Mouse (Mus musculus) kidney, adult 11 months (tissue): ENCODE measurements around the gene Slc6a9.

ENCODE experiments used
- DNase-seq: peaks from one replicate; pipeline ENCODE4 v3.0.0; 2022

The Slc6a9 gene

DNA sequence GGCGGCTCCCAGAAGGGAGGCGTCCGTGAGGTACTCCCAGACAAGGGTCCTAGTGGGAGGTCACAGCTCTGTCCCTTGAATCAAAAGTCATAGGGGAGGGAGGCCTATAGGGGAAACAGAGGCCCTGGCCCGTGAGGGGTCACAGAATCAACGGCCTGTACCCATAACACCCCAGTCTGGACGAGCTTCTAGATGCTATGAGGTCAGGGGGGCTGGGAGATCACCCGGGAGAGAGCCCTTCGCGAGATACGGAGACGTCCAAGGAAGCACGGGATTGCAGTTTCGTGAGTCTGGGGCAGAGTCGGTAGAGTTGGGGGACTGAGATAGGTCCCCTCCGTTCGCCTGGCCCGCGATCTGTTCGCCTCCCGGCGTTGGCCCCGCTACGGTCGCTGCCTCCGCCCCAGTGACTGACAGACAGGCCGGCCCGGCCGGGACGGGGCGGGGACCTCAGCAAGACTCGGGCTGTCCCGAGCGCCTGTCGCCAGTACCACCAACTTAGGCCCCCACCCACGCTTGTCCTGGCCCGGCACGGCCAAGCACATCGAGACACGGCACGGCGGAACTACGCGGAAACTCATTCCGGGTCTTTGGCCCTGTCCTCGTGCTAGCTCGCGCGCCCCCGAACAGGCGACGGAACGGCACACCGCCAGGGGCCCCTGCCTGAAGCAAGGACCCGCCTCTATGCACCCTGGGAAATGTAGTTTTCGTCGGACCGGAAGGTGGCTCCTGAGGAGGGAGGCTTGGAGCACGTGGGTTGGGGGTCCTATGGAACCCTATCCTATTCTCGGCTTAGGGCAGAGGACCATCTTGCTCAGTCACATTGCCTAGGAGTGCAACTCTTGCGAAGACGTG lies 80.5 kb downstream of the Slc6a9 start, which contains the start of gene Ipo13:
TSS of gene Ipo13 (minus strand) at position 409 of the 852 bp plus-strand sequence.
- peak; percentile 92 for DNase-seq

DNA sequence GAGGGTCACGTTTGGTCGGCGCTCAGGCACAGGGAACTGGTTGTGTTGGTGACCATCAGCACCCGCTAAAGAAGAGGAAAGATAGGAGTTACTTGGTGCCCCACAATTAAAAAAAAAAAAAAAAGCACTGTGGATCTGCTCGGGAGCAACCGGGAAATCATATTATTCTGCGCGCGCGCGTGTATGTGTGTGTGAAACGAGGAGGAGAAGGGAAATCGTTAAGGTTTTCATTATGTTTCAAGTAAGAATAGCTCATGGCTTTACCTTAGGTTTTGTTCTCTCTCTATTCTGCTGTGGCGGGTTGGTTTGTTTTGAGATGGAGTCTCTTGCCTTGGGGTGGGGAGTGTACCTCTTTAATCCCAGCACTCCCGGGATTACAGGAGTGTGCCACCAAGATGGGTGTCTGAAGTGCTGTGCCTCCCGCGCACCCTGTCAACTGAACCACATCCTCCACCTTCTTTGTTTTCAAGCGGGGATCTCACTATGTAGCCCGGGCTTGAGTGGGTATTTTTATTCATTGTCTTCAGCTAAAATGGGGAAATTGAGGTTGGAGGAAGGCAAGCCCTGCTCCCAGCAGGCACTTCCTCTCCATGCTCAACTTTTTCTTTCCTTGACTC lies 81.3 kb downstream of the Slc6a9 start:
- no peak for DNase-seq

DNA sequence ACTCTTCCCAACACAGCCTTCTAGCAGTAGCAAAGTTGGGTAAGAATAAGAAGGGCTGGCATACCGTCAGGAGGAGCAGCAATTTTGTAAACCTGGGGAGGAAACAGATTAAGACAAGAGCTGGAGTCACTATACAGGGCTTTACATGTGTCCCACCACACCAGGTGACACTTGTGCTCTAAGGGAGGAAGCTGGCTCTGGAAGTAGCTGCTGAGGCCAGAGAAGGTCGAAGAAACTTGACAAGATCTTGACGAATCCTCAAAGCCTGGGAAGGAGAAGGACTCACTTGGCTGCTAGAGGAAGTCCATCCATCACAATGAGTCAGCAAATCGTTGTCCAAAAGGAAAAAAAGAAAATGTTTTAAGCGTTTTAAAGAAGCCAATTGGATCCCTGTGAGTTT lies 82.1 kb downstream of the Slc6a9 start:
- DNase-seq: no peak

DNA sequence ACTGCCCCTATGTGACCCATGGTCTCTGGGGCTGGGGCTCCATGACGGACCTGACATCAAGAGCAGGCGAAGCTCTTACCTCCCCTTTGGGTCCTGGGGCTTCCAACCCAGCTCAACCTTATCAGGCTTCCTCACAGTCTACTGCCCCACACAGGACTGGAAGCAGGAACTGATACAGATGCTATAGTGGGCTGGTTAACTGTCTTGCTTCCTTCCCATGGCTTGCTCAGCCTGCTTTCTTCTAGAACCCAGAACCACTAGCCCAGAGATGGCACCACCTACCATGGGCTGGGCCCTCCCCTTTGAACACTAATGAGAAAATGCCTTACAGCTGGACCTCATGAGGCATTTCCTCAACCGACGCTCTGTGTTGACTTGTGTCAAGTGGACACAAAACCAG lies 83.1 kb downstream of the Slc6a9 start:
- DNase-seq: no peak

DNA sequence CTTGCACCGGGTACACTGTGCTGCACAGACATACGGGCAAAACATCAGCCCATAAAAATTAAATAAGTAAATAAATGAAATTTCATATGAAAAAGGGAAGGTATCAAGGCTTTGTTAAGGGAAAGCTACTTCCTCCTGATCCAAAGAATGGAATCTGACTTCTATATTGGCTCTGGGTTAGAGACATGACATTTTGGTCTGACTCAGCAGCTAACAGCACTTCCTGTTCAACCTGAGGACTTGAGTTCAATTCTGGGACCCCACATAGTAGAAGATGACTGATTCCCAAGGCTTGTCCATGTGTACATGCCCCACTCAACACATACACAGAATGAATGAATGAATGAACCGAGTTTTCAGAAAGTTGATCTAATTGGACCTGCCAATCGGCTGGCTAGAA lies 83.5 kb downstream of the Slc6a9 start:
- no peak for DNase-seq

DNA sequence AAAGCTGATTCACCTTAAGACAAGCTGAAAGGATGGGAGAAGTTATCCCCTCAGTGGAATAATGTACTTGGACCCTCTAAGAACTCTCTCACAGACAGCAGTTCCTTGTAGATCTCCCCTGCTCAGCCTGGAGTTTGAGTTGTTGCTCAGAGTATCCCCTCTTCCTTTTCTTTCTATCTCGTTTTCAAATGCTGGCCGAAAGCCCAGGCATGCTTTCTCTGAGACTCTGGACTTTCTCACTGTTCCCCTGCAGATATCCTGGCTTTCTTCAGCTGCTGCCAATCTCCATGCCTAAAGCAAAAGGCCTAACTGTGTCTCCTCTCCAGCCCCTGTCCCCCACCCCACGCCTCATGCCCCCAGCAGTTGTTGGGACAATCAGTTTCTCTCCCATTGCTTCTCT lies 84.0 kb downstream of the Slc6a9 start:
- DNase-seq: no peak

DNA sequence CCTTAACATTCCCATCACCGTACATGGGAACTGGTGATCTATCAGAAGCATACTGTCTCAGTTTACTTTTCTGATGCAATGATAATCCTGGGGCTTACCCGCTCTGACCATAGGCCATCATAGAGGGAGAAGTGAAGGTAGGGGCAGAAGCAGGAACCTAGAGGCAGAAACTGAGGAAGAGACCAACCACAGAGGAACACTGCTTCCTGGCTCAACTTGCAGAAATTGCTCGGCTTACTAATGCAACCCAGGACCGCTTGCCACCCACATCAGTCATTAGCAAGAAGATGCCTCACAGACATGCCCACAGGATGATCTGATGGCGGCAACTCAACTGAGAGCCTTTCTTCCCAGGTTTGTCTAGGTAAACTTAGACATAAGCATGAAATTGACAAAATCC lies 84.5 kb downstream of the Slc6a9 start:
- DNase-seq: no peak

DNA sequence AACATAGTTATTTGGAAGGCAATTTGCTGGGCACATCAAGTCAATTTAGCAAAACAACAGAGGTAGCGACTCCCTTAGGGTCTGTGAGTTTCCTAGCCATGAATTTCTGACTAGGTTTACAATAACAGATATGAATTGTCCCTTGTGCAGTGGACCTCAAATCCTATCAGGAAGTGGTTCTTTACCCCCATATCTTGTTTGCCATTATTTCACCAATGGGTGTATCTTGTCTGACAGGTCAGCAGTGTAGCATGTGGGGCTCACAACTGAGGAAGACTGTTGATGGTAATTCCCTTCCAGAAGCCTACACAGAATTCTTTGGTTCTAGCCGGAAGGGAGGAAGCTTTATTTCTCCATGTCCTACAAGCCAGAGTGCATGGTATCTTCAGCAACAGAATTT lies 87.1 kb downstream of the Slc6a9 start:
- DNase-seq: no peak

DNA sequence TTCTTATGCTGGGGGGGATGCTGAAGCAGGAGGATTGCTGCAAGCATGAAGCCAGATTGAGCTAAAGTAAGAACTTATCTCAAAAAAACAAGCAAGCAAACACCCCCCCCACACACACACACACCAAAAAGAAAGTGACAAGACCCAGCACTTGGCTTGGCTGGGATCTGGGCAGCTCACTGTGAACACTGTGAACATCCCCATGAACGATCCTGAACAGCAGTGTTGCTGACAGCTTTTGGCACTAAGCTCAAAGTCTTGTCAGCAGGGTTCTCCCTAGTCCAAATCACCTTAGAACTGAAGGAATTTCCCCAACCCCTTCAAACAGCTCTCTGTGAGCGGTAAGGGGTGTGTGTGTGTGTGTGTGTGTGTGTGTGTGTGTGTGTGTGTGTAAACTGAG lies 89.1 kb downstream of the Slc6a9 start:
- DNase-seq: no peak
